Mouse (Mus musculus) neural tube, embryonic 11.5 days (tissue): ENCODE measurements at regions not wholly inside any gene's neighbourhood (a gene's known extent, or its start where the extent isn't known, plus 50 kb on each side); places are given as distances from the start of the nearest gene placed in this dataset.

Experiments
- ATAC-seq: fragments of 200-750 bp; cut with Nextera tagmentation; 2 replicates; pipeline ENCODE4 v1.8.0; 2017; ENCODE audit warnings: moderate number of reproducible peaks, mild to moderate bottlenecking, moderate TSS enrichment, moderate library complexity; ENCODE audit not compliant: insufficient read depth, low FRiP score, low TSS enrichment
- DNase-seq: peaks from one replicate; pipeline ENCODE4 v3.0.0-alpha.2; 2015; ENCODE audit warnings: low spot score
- H3K27ac ChIP-seq: fragments of 300-500 bp; sonication (generic); 2 replicates; pipeline ENCODE4 v1.5.1; 2014; ENCODE audit warnings: low read depth, mild to moderate bottlenecking, low read length
- H3K27me3 ChIP-seq: fragments of 300-500 bp; sonication (generic); 2 replicates; pipeline ENCODE4 v1.6.1; 2014; ENCODE audit warnings: mild to moderate bottlenecking, low read length, mixed read lengths; ENCODE audit not compliant: control insufficient read depth, insufficient read depth
- H3K36me3 ChIP-seq: fragments of 300-500 bp; sonication (generic); 2 replicates; pipeline ENCODE4 v1.6.1; 2014; ENCODE audit warnings: mild to moderate bottlenecking, low read length, moderate library complexity, mixed read lengths; ENCODE audit not compliant: control insufficient read depth, insufficient read depth
- H3K4me1 ChIP-seq: fragments of 300-500 bp; sonication (generic); 2 replicates; pipeline ENCODE4 v1.6.1; 2014; ENCODE audit warnings: low read length, mixed read lengths; ENCODE audit not compliant: control insufficient read depth, insufficient read depth
- H3K4me2 ChIP-seq: fragments of 300-500 bp; sonication (generic); 2 replicates; pipeline ENCODE4 v1.6.1; 2014; ENCODE audit warnings: low read depth, mild to moderate bottlenecking, moderate library complexity
- H3K4me3 ChIP-seq: fragments of 300-500 bp; sonication (generic); 2 replicates; pipeline ENCODE4 v1.5.1; 2014; ENCODE audit warnings: low read depth, low read length
- H3K9ac ChIP-seq: fragments of 300-500 bp; sonication (generic); 2 replicates; pipeline ENCODE4 v1.6.1; 2014; ENCODE audit warnings: mild to moderate bottlenecking, low read length
- H3K9me3 ChIP-seq: fragments of 300-500 bp; sonication (generic); 2 replicates; pipeline ENCODE4 v1.6.1; 2016; ENCODE audit warnings: low read length; ENCODE audit not compliant: control insufficient read depth
- WGBS: fragments of 180-500 bp; shearing (Covaris S2); extraction: QIAGEN DNeasy Blood & Tissue Kit; methylation state at CpG from one replicate; pipeline ENCODE4 v1.1.7; 2014; 5-methylcytosine and 5-hydroxymethylcytosine counted together

GRCm38 (mm10) chr13:47298010-47298409 is 175.6 kb downstream of the Rnf144b start:
- 45% methylated on average over 11 of the region's 11 CpGs for WGBS
- ATAC-seq (peak; percentile 35; the same call in 1 of the 2 replicates), DNase-seq (no peak)
- Histone ChIP-seq H3K27me3 (no peaks in the 10 kb centered on the region), H3K4me2 (no peak overlapping the region), H3K36me3 (no peaks in the 10 kb centered on the region), H3K9ac (no peak overlapping the region), H3K4me3 (no peak overlapping the region), H3K4me1 (no peaks in the 10 kb centered on the region), H3K9me3 (no peaks in the 10 kb centered on the region), H3K27ac (no peak overlapping the region)

- Histone ChIP-seq H3K4me2 (no peak overlapping the region), H3K27ac (no peak overlapping the region)
- WGBS, result 89% methylated on average over 2 of the region's 2 CpGs
Observed at GRCm38 (mm10) chr13:47300486-47300885, 178.0 kb downstream of the Rnf144b start.

GRCm38 (mm10) chr13:47301070-47301469 is 178.6 kb downstream of the Rnf144b start:
- H3K9ac ChIP-seq, result no peak overlapping the region
- H3K4me3 ChIP-seq, result no peak overlapping the region
- no peaks in the 10 kb centered on the region for H3K9me3 ChIP-seq
- H3K4me1 ChIP-seq, result no peaks in the 10 kb centered on the region
- H3K27me3 ChIP-seq, result no peaks in the 10 kb centered on the region
- ATAC-seq (no peak), DNase-seq (no peak)
- H3K36me3 ChIP-seq, result no peaks in the 10 kb centered on the region
- H3K4me2 ChIP-seq, result no peak overlapping the region
- no peak overlapping the region for H3K27ac ChIP-seq
- WGBS, result 69% methylated on average over 3 of the region's 3 CpGs

More at GRCm38 (mm10) chr13:47300486-47300885, 178.0 kb downstream of the Rnf144b start:
- ATAC-seq (no peak), DNase-seq (no peak)
- Histone ChIP-seq H3K36me3 (no peaks in the 10 kb centered on the region), H3K4me1 (no peaks in the 10 kb centered on the region), H3K9me3 (no peaks in the 10 kb centered on the region), H3K9ac (no peak overlapping the region), H3K27me3 (no peaks in the 10 kb centered on the region), H3K4me3 (no peak overlapping the region)

GRCm38 (mm10) chr13:47309492-47309891 is 187.0 kb downstream of the Rnf144b start:
- Histone ChIP-seq H3K4me3 (no peak overlapping the region), H3K9ac (no peak overlapping the region), H3K36me3 (no peaks in the 10 kb centered on the region), H3K4me2 (no peak overlapping the region), H3K9me3 (no peaks in the 10 kb centered on the region), H3K4me1 (peaks cover 7% of the 10 kb centered on the region), H3K27me3 (no peaks in the 10 kb centered on the region), H3K27ac (no peak overlapping the region)
- WGBS, result 90% methylated on average over 6 of the region's 6 CpGs
- DNase-seq, result no peak
- ATAC-seq, result no peak

GRCm38 (mm10) chr13:47310751-47311202 is 188.3 kb downstream of the Rnf144b start:
- no peak overlapping the region for H3K4me2 ChIP-seq
- no peaks in the 10 kb centered on the region for H3K36me3 ChIP-seq
- no peaks in the 10 kb centered on the region for H3K9me3 ChIP-seq
- H3K4me3 ChIP-seq, result no peak overlapping the region
- H3K27me3 ChIP-seq, result no peaks in the 10 kb centered on the region
- DNase-seq, result peak; percentile 33
- H3K9ac ChIP-seq, result no peak overlapping the region
- no peak overlapping the region for H3K27ac ChIP-seq
- H3K4me1 ChIP-seq, result peaks cover 7% of the 10 kb centered on the region
- no peak for ATAC-seq
- WGBS, result 8% methylated on average over 7 of the region's 7 CpGs

- DNase-seq, result no peak
- H3K4me3 ChIP-seq, result no peak overlapping the region
- no peaks in the 10 kb centered on the region for H3K36me3 ChIP-seq
- ATAC-seq, result no peak
- no peak overlapping the region for H3K4me2 ChIP-seq
- H3K27ac ChIP-seq, result no peak overlapping the region
- H3K9me3 ChIP-seq, result no peaks in the 10 kb centered on the region
- H3K4me1 ChIP-seq, result no peaks in the 10 kb centered on the region
- no peak overlapping the region for H3K9ac ChIP-seq
- H3K27me3 ChIP-seq, result no peaks in the 10 kb centered on the region
- 60% methylated on average over 8 of the region's 8 CpGs for WGBS
Observed at GRCm38 (mm10) chr13:47319549-47319948, 197.1 kb downstream of the Rnf144b start.

GRCm38 (mm10) chr13:47321876-47322275 is 199.4 kb downstream of the Rnf144b start:
- ATAC-seq (no peak), DNase-seq (no peak)
- no peak overlapping the region for H3K4me2 ChIP-seq
- H3K36me3 ChIP-seq, result no peaks in the 10 kb centered on the region
- no peak overlapping the region for H3K4me3 ChIP-seq
- no peaks in the 10 kb centered on the region for H3K27me3 ChIP-seq
- H3K9ac ChIP-seq, result no peak overlapping the region
- no peaks in the 10 kb centered on the region for H3K9me3 ChIP-seq
- H3K4me1 ChIP-seq, result no peaks in the 10 kb centered on the region
- 89% methylated on average over 1 of the region's 1 CpGs for WGBS
- H3K27ac ChIP-seq, result no peak overlapping the region

- no peak for ATAC-seq
- Histone ChIP-seq H3K27ac (no peak overlapping the region), H3K4me1 (no peaks in the 10 kb centered on the region), H3K9ac (no peak overlapping the region), H3K4me2 (no peak overlapping the region), H3K4me3 (no peak overlapping the region), H3K27me3 (no peaks in the 10 kb centered on the region), H3K9me3 (no peaks in the 10 kb centered on the region), H3K36me3 (no peaks in the 10 kb centered on the region)
- WGBS, result 75% methylated on average over 16 of the region's 16 CpGs
- DNase-seq, result no peak
Observed at GRCm38 (mm10) chr13:47335996-47336684, 213.7 kb downstream of the Rnf144b start.

GRCm38 (mm10) chr13:47336865-47337441 is 214.5 kb downstream of the Rnf144b start:
- DNase-seq (no peak), ATAC-seq (no peak)
- WGBS, result 90% methylated on average over 15 of the region's 15 CpGs
- H3K4me2 ChIP-seq, result no peak overlapping the region
- no peaks in the 10 kb centered on the region for H3K4me1 ChIP-seq
- H3K4me3 ChIP-seq, result no peak overlapping the region
- no peaks in the 10 kb centered on the region for H3K9me3 ChIP-seq
- H3K27ac ChIP-seq, result no peak overlapping the region
- H3K9ac ChIP-seq, result no peak overlapping the region
- no peaks in the 10 kb centered on the region for H3K36me3 ChIP-seq
- no peaks in the 10 kb centered on the region for H3K27me3 ChIP-seq
